Comparison of ENCODE assay signal across 22 mouse cellular contexts in the genomic region with DNA sequence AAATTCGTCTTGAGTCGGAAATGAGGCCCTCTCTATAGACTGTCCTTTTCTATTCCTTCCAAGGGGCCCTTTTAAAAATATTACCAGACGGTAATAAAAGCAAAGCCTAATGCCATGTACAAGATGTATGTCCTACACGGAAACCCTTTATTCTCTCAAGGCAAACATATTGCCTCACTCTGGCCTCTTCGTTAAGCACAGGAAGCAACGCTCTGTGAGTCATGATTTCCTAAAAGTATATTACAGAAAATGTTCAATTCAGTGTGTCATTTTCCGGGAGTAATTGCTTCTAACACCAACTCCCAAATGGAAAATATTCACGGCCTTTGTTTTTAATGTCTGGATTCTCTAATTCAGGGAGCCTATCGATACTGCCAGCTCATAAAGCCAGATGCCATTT.
DNase-seq lines count a peak whose midpoint lies in the region; ATAC-seq and TF ChIP-seq lines count a peak whose summit lies in the region.
"Had no signal": no experiment of that assay in that cellular context is flagged by ENCODE, and none has a peak within 500 bp of the region (broad histone marks: within the 10 kb centered on the region; RNA-seq: fewer than 3 reads in every experiment).

No protein-coding gene starts in this region.

- 74% methylated on average over 9 of the region's 9 CpGs for WGBS in hindbrain, embryonic 13.5 days
- 93% methylated on average over 9 of the region's 9 CpGs for WGBS in hindbrain, embryonic 11.5 days
- 94% methylated on average over 9 of the region's 9 CpGs for WGBS in midbrain, embryonic 11.5 days
- 83% methylated on average over 9 of the region's 9 CpGs for WGBS in midbrain, embryonic 16.5 days
- 42% methylated on average over 9 of the region's 9 CpGs for WGBS in limb, embryonic 15.5 days
- 49% methylated on average over 9 of the region's 9 CpGs for WGBS in stomach, postnatal 0 days

- TF ChIP-seq CTCF in stomach, postnatal 0 days (IDR thresholded peaks at IDR 0.05; ENCODE audit: low read depth): no peak

- peak overlapping the region; percentile 69 for H3K27ac ChIP-seq in hindbrain, embryonic 13.5 days
- H3K27ac ChIP-seq in hindbrain, embryonic 11.5 days (ENCODE audit: low read depth, low read length): no peak overlapping the region
- no peak overlapping the region for H3K27ac ChIP-seq in midbrain, embryonic 11.5 days (ENCODE audit: low read depth, low read length)
- no peak overlapping the region for H3K27ac ChIP-seq in midbrain, embryonic 16.5 days (ENCODE audit: low read length)
- peak overlapping the region; percentile 54 for H3K27ac ChIP-seq in limb, embryonic 15.5 days
- H3K27ac ChIP-seq in stomach, postnatal 0 days (replicated peaks): 0 out of 2 replicates have a peak overlapping the region, but pooled peaks have one; percentile 30
- H3K27ac ChIP-seq: heart, embryonic 10.5 days; kidney, embryonic 15.5 days; liver, embryonic 14.5 days; midbrain, embryonic 15.5 days had no signal

- DNase-seq in hindbrain, embryonic 11.5 days (ENCODE audit: low spot score): no peak
- DNase-seq in midbrain, embryonic 11.5 days (ENCODE audit: low spot score, missing footprints): peak; percentile 64
- no peak for DNase-seq in stomach, postnatal 0 days (ENCODE audit: low spot score)
- no peak for DNase-seq in kidney, adult 18-20 months
- DNase-seq: adrenal gland, postnatal 25 days; cerebellum, adult 11-12 months; cerebellum, postnatal 14 days; gastrocnemius, postnatal 14 days; kidney, postnatal 4 days; lung, postnatal 10 days; retina, postnatal 1 day had no signal

- no peak for ATAC-seq in hindbrain, embryonic 13.5 days (ENCODE audit: low FRiP score)
- no peak for ATAC-seq in hindbrain, embryonic 11.5 days (ENCODE audit: low FRiP score)
- ATAC-seq in midbrain, embryonic 11.5 days (ENCODE audit: low FRiP score): no peak
- no peak for ATAC-seq in midbrain, embryonic 16.5 days
- ATAC-seq in limb, embryonic 15.5 days (ENCODE audit: insufficient number of reproducible peaks, low FRiP score, low TSS enrichment, low read depth): peak; percentile 24; the same call in 1 of the 2 replicates
- no peak for ATAC-seq in stomach, postnatal 0 days (ENCODE audit: low FRiP score, low TSS enrichment)
- ATAC-seq in monocyte, adult 5-6 weeks (replicated peaks; ENCODE audit: insufficient number of reproducible peaks, low FRiP score, low TSS enrichment, poor library complexity, severe bottlenecking): no peak
- ATAC-seq: intestine, embryonic 16.5 days had no signal

- no peaks in the 10 kb centered on the region for H3K27me3 ChIP-seq in hindbrain, embryonic 13.5 days
- no peaks in the 10 kb centered on the region for H3K27me3 ChIP-seq in hindbrain, embryonic 11.5 days (ENCODE audit: control insufficient read depth, insufficient read depth, low read length)
- H3K27me3 ChIP-seq in midbrain, embryonic 11.5 days (ENCODE audit: control insufficient read depth, insufficient read depth, low read length): no peaks in the 10 kb centered on the region
- no peaks in the 10 kb centered on the region for H3K27me3 ChIP-seq in midbrain, embryonic 16.5 days (ENCODE audit: control insufficient read depth, insufficient read depth, low read depth, low read length)
- H3K27me3 ChIP-seq in limb, embryonic 15.5 days: no peaks in the 10 kb centered on the region
- no peaks in the 10 kb centered on the region for H3K27me3 ChIP-seq in stomach, postnatal 0 days (ENCODE audit: control insufficient read depth, insufficient read depth, low read length)
- H3K27me3 ChIP-seq: embryonic facial prominence, embryonic 13.5 days; kidney, embryonic 15.5 days; megakaryocyte, embryonic 14.5 days; midbrain, embryonic 15.5 days had no signal

- H3K9ac ChIP-seq in hindbrain, embryonic 13.5 days: no peak overlapping the region
- H3K9ac ChIP-seq in hindbrain, embryonic 11.5 days (ENCODE audit: low read depth, low read length): no peak overlapping the region
- H3K9ac ChIP-seq in midbrain, embryonic 11.5 days (ENCODE audit: low read length): no peak overlapping the region
- no peak overlapping the region for H3K9ac ChIP-seq in midbrain, embryonic 16.5 days (ENCODE audit: low read depth, low read length)
- H3K9ac ChIP-seq in limb, embryonic 15.5 days: no peak overlapping the region
- no peak overlapping the region for H3K9ac ChIP-seq in stomach, postnatal 0 days (ENCODE audit: low read length)
- H3K9ac ChIP-seq: embryonic facial prominence, embryonic 13.5 days; kidney, embryonic 15.5 days; liver, embryonic 14.5 days; midbrain, embryonic 15.5 days had no signal

- no peak for TF ChIP-seq EP300 in stomach, postnatal 0 days (optimal IDR thresholded peaks at IDR 0.05)

- peaks cover 31% of the 10 kb centered on the region for H3K4me1 ChIP-seq in hindbrain, embryonic 13.5 days (replicated peaks)
- H3K4me1 ChIP-seq in hindbrain, embryonic 11.5 days (replicated peaks; ENCODE audit: control insufficient read depth, insufficient read depth, low read length): 0 out of 2 replicates have a peak, but pooled peaks cover 2% of the 10 kb centered on the region
- no peaks in the 10 kb centered on the region for H3K4me1 ChIP-seq in midbrain, embryonic 11.5 days (ENCODE audit: control insufficient read depth, insufficient read depth, low read length)
- 0 out of 2 replicates have a peak, but pooled peaks cover 2% of the 10 kb centered on the region for H3K4me1 ChIP-seq in midbrain, embryonic 16.5 days (ENCODE audit: control insufficient read depth, insufficient read depth, low read length)
- peaks cover 27% of the 10 kb centered on the region for H3K4me1 ChIP-seq in limb, embryonic 15.5 days
- no peaks in the 10 kb centered on the region for H3K4me1 ChIP-seq in stomach, postnatal 0 days (replicated peaks; ENCODE audit: control insufficient read depth, insufficient read depth)
- H3K4me1 ChIP-seq: megakaryocyte, embryonic 14.5 days; midbrain, embryonic 15.5 days had no signal

- no peak overlapping the region for H3K4me3 ChIP-seq in hindbrain, embryonic 13.5 days
- H3K4me3 ChIP-seq in hindbrain, embryonic 11.5 days (ENCODE audit: low read depth, low read length): no peak overlapping the region
- H3K4me3 ChIP-seq in midbrain, embryonic 11.5 days (ENCODE audit: low read depth, low read length): no peak overlapping the region
- H3K4me3 ChIP-seq in midbrain, embryonic 16.5 days (ENCODE audit: low read depth, low read length): no peak overlapping the region
- H3K4me3 ChIP-seq in limb, embryonic 15.5 days: no peak overlapping the region
- H3K4me3 ChIP-seq in stomach, postnatal 0 days (ENCODE audit: low read depth, low read length): no peak overlapping the region
- H3K4me3 ChIP-seq: embryonic facial prominence, embryonic 13.5 days; heart, embryonic 10.5 days; kidney, embryonic 15.5 days; megakaryocyte, embryonic 14.5 days; midbrain, embryonic 15.5 days had no signal

- H3K36me3 ChIP-seq in hindbrain, embryonic 13.5 days: no peaks in the 10 kb centered on the region
- no peaks in the 10 kb centered on the region for H3K36me3 ChIP-seq in hindbrain, embryonic 11.5 days (ENCODE audit: control insufficient read depth, insufficient read depth, low read length)
- H3K36me3 ChIP-seq in midbrain, embryonic 11.5 days (ENCODE audit: control insufficient read depth, insufficient read depth, low read length): no peaks in the 10 kb centered on the region
- no peaks in the 10 kb centered on the region for H3K36me3 ChIP-seq in midbrain, embryonic 16.5 days (ENCODE audit: control insufficient read depth, insufficient read depth, low read length)
- no peaks in the 10 kb centered on the region for H3K36me3 ChIP-seq in limb, embryonic 15.5 days
- no peaks in the 10 kb centered on the region for H3K36me3 ChIP-seq in stomach, postnatal 0 days (ENCODE audit: control insufficient read depth, insufficient read depth, low read length)
- H3K36me3 ChIP-seq: embryonic facial prominence, embryonic 13.5 days; heart, embryonic 10.5 days; kidney, embryonic 15.5 days; midbrain, embryonic 15.5 days had no signal

- no peaks in the 10 kb centered on the region for H3K9me3 ChIP-seq in hindbrain, embryonic 13.5 days
- no peaks in the 10 kb centered on the region for H3K9me3 ChIP-seq in hindbrain, embryonic 11.5 days (ENCODE audit: control insufficient read depth, low read length)
- H3K9me3 ChIP-seq in midbrain, embryonic 11.5 days (ENCODE audit: control insufficient read depth, low read length): no peaks in the 10 kb centered on the region
- no peaks in the 10 kb centered on the region for H3K9me3 ChIP-seq in midbrain, embryonic 16.5 days (replicated peaks; ENCODE audit: control insufficient read depth, low read length, poor library complexity, severe bottlenecking)
- no peaks in the 10 kb centered on the region for H3K9me3 ChIP-seq in limb, embryonic 15.5 days
- no peaks in the 10 kb centered on the region for H3K9me3 ChIP-seq in stomach, postnatal 0 days (ENCODE audit: control insufficient read depth, low read length)
- H3K9me3 ChIP-seq: embryonic facial prominence, embryonic 13.5 days; heart, embryonic 10.5 days; kidney, embryonic 15.5 days; midbrain, embryonic 15.5 days had no signal

- H3K4me2 ChIP-seq in hindbrain, embryonic 13.5 days: no peak overlapping the region
- H3K4me2 ChIP-seq in hindbrain, embryonic 11.5 days (replicated peaks; ENCODE audit: low read depth, low read length): no peak overlapping the region
- no peak overlapping the region for H3K4me2 ChIP-seq in midbrain, embryonic 11.5 days
- no peak overlapping the region for H3K4me2 ChIP-seq in midbrain, embryonic 16.5 days (ENCODE audit: low read length)
- H3K4me2 ChIP-seq in limb, embryonic 15.5 days: no peak overlapping the region
- H3K4me2 ChIP-seq in stomach, postnatal 0 days (replicated peaks; ENCODE audit: low read depth): no peak overlapping the region
- H3K4me2 ChIP-seq: embryonic facial prominence, embryonic 13.5 days; kidney, embryonic 15.5 days; midbrain, embryonic 15.5 days had no signal

Comparison
In these comparisons a context has a peak if more than half of its experiments do, and no peak if none do; other contexts are left out.
1. H3K27ac ChIP-seq: peak in hindbrain, embryonic 13.5 days (single experiment), limb, embryonic 15.5 days (single experiment) and stomach, postnatal 0 days (single experiment); none in hindbrain, embryonic 11.5 days (single experiment), midbrain, embryonic 11.5 days (single experiment) and midbrain, embryonic 16.5 days (single experiment).